Mouse (Mus musculus) bone marrow, adult 2 months (tissue): ENCODE results near the gene Cd274.

ENCODE experiments used
- CTCF ChIP-seq: fragments of 200-500 bp; IDR thresholded peaks from 2 replicates; pipeline ENCODE4 v1.5.1; 2011; ENCODE audit warnings: low read length, control low read depth; ENCODE audit not compliant: control insufficient read depth, insufficient read depth
- POLR2A ChIP-seq: fragments of 200-500 bp; IDR thresholded peaks from 2 replicates; pipeline ENCODE4 v1.6.1; 2011; ENCODE audit warnings: low read depth, mild to moderate bottlenecking, control low read depth, low read length, borderline replicate concordance; ENCODE audit not compliant: control insufficient read depth

- no peak for TF ChIP-seq POLR2A
- no peak for TF ChIP-seq CTCF
Measured at GRCm38 (mm10) chr19:29414513-29414912, 47.3 kb downstream of the Cd274 start.
